Mouse (Mus musculus): ENCODE data around the gene Prr3. TPM values are rescaled to one million over a fixed set of nuclear protein-coding genes. Genes with fewer than 3 reads are reported as not detected.
"Not testable (repeated sequence)": the region's sequence is repeated elsewhere in the genome, so short reads cannot be mapped to it uniquely, and the experiment has no call there.

The Prr3 gene
- polyA plus RNA-seq, 1 experiment from 2014 or later, result 52.0 TPM

DNA sequence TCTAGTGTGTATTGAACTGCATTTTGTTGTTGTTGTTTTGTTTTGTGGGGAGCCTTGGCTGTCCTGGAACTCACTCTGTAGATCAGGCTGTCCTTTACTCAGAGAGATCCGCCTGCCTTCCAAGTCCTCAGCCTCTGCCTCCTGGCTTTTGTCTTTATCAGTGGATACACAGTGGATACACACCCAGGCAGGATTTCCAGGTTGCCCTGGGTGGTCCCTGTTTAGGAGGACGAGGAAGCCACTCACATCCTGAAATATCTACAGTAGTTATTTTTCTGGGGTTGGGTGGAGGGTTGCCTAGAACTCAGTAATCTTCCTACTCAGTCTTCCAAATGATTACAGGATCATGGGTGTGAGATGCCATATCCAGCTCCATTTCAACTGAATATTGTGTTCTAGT lies 38.9 kb upstream of the Prr3 start:
- Histone ChIP-seq H3K4me1 (replicated peaks) (peaks cover 15% of the 10 kb centered on the region), H3K9me3 (peaks cover 7% of the 10 kb centered on the region; the same call in 1 of the 2 replicates), H3K36me3 (peaks cover 20% of the 10 kb centered on the region), H3K27me3 (ENCODE audit: insufficient read depth, poor library complexity, severe bottlenecking) (no peaks in the 10 kb centered on the region), H3K4me3 (no peak overlapping the region), H3K27ac (no peak overlapping the region)
- WGBS, result 70% methylated on average over 2 of the region's 2 CpGs
- no peak for DNase-seq (ENCODE audit: low spot score)

DNA sequence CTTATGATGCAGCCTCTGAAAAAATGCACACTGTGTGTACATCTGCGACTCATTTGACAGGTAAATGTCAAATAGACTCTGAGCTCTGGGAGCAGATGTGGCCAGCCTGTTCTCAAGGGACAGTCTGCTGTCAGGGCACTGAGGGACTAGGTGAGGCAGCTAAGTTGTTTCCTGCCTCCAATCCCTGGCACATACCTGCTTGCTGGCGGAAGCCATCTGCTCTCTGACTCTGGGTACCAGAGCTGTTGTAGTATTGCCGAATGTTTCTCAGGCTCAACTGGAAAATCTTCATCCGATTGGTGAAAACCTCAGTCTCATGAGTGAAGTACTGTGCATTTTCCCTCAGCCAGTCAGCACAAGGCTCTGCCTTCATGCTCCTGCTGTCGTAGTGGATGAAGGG lies 37.0 kb upstream of the Prr3 start:
- Histone ChIP-seq H3K36me3 (peaks cover 20% of the 10 kb centered on the region), H3K4me1 (replicated peaks) (peaks cover 15% of the 10 kb centered on the region), H3K9me3 (peaks cover 7% of the 10 kb centered on the region; the same call in 1 of the 2 replicates), H3K4me3 (no peak overlapping the region), H3K27ac (no peak overlapping the region), H3K27me3 (ENCODE audit: insufficient read depth, poor library complexity, severe bottlenecking) (no peaks in the 10 kb centered on the region)
- 90% methylated on average over 5 of the region's 5 CpGs for WGBS
- DNase-seq (ENCODE audit: low spot score), result no peak

DNA sequence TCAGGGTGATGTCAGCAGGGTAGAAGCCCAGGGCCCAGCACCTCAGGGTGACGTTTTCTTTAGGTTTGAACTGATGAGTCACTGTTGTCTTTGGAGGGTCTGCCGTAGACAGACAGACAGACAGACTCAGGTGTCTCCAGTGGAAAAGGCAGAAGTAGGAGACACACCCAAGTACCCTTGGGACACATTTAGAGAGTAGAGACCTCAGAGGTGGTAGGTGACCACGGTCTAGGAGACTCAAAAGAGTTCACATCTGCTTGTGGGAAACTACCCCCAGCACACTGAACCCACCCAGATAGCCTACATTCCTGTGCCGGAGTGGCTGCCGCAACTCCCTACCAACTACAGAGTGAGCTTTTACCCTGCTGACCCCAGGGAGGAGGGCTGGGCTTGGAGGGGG lies 34.9 kb upstream of the Prr3 start:
- WGBS, result 93% methylated on average over 5 of the region's 5 CpGs
- H3K9me3 ChIP-seq, result 0 out of 2 replicates have a peak, but pooled peaks cover 7% of the 10 kb centered on the region
- DNase-seq (ENCODE audit: low spot score), result no peak
- no peak overlapping the region for H3K27ac ChIP-seq
- H3K36me3 ChIP-seq, result peaks cover 20% of the 10 kb centered on the region
- peaks cover 1% of the 10 kb centered on the region; the same call in 1 of the 2 replicates for H3K4me1 ChIP-seq (replicated peaks)
- no peak overlapping the region for H3K4me3 ChIP-seq
- H3K27me3 ChIP-seq (ENCODE audit: insufficient read depth, poor library complexity, severe bottlenecking), result no peaks in the 10 kb centered on the region

DNA sequence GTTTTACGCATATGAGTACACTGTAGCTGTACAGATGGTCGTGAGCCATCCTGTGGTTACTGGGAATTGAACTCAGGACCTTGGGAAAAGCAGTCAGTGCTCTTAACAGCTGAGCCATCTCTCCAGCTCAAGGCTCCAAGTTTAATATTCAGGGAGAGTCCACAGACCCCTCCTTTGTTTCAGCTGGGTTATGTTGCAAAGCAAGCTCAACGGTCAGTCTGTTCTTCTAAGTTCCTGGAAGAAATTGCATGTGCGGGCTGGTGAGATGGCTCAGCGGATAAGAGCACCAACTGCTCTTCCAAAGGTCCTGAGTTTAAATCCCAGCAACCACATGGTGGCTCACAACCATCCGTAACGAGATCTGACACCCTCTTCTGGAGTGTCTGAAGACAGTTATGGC lies 24.4 kb upstream of the Prr3 start:
- WGBS, result 98% methylated on average over 7 of the region's 7 CpGs
- not testable (repeated sequence) for H3K4me1 ChIP-seq (replicated peaks)
- peaks cover 18% of the 10 kb centered on the region; the same call in 1 of the 2 replicates for H3K9me3 ChIP-seq

DNA sequence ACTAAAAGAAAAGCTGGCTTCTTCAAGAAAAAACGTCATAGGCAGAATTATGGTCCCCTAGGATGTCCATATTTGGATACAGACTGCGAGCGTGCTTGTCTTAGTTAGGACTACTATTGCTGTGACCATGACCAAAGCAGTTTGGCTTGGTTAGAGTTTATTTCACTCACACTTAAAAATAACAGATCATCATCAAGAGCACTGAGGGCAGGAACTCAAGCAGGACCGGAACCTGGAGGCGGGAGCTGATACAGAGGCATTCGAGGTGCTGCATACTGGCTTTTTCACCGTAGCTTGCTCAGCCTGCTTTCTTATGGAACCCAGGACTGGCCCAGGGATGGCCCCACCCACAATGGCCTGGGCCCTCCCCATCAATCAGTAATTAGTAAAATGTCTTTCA lies 23.3 kb upstream of the Prr3 start:
- Histone ChIP-seq H3K4me1 (replicated peaks) (no peaks in the 10 kb centered on the region), H3K36me3 (peaks cover 20% of the 10 kb centered on the region), H3K27me3 (ENCODE audit: insufficient read depth, poor library complexity, severe bottlenecking) (no peaks in the 10 kb centered on the region), H3K9me3 (peaks cover 18% of the 10 kb centered on the region; the same call in 1 of the 2 replicates), H3K27ac (no peak overlapping the region), H3K4me3 (no peak overlapping the region)
- WGBS, result 93% methylated on average over 7 of the region's 7 CpGs
- no peak for DNase-seq (ENCODE audit: low spot score)

More for the DNA sequence above, 24.4 kb upstream of the Prr3 start:
- H3K27ac ChIP-seq; DNase-seq (ENCODE audit: low spot score); H3K4me3 ChIP-seq; H3K27me3 ChIP-seq (ENCODE audit: insufficient read depth, poor library complexity, severe bottlenecking): not testable (repeated sequence)
- peaks cover 20% of the 10 kb centered on the region for H3K36me3 ChIP-seq

DNA sequence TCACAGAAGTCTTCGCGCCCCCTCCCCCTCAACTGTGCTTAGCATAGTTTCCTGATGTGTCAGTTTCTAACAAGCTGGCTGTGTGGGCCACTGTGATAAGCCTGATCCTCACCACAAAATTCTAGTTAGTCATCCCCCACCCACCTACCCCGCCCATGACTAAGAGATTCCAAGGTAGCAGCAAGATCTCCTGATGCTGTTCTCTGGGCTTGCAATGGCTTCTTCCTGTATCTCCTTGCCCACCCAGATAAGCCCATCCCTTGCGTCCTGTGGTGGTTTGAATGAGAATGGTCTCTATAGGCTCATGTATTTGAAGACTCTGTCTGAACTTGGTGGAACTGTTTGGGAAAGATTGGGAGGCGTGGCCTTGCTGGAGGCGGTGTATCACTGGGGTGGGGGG lies 21.9 kb upstream of the Prr3 start:
- Histone ChIP-seq H3K27me3 (ENCODE audit: insufficient read depth, poor library complexity, severe bottlenecking) (no peaks in the 10 kb centered on the region), H3K27ac (no peak overlapping the region; the same call in 1 of the 2 replicates), H3K9me3 (peaks cover 18% of the 10 kb centered on the region; the same call in 1 of the 2 replicates), H3K4me1 (replicated peaks) (peaks cover 3% of the 10 kb centered on the region; the same call in 1 of the 2 replicates), H3K36me3 (peaks cover 19% of the 10 kb centered on the region), H3K4me3 (no peak overlapping the region)
- DNase-seq (ENCODE audit: low spot score), result no peak
- WGBS, result 95% methylated on average over 6 of the region's 6 CpGs

DNA sequence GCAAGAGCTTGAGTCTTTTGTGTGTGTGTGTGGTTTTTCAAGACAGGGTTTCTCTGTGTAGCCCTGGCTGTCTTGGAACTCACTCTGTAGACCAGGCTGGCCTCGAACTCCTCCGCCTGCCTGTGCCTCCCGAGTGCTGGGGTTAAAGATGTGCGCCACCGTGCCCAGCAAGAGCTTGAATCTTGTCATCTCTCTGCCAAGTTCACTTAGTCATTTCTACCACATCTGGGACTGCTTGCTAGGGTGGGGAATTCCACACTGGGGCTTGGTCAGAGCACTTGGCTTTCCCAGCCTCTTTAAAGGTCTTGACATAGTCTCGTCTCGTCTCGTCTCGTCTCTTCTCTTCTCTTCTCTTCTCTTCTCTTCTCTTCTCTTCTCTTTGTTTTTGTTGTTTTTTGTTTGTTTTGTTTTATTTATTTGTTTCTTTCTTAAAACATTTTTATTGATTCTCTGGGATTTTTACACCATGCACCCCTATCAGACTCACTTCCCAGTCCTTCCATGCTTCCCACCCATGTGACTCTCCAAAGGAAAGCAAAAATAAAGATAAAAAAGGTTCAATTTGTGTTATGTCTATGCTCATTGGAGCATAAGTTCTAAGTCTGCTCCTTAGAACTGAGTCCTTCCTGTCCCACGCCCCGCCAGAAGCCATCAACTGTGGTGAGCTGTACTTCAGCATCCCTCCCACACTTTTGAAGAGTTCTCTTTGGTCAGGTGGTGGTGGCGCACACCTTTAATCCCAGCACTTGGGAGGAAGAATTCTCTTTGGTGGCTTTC lies 21.3 kb upstream of the Prr3 start:
- WGBS, result 97% methylated on average over 12 of the region's 12 CpGs
- DNase-seq (ENCODE audit: low spot score), result no peak
- Histone ChIP-seq H3K27ac (no peak overlapping the region), H3K4me3 (no peak overlapping the region), H3K27me3 (ENCODE audit: insufficient read depth, poor library complexity, severe bottlenecking) (no peaks in the 10 kb centered on the region), H3K4me1 (replicated peaks) (peaks cover 4% of the 10 kb centered on the region), H3K9me3 (peaks cover 12% of the 10 kb centered on the region; the same call in 1 of the 2 replicates), H3K36me3 (peaks cover 12% of the 10 kb centered on the region)

DNA sequence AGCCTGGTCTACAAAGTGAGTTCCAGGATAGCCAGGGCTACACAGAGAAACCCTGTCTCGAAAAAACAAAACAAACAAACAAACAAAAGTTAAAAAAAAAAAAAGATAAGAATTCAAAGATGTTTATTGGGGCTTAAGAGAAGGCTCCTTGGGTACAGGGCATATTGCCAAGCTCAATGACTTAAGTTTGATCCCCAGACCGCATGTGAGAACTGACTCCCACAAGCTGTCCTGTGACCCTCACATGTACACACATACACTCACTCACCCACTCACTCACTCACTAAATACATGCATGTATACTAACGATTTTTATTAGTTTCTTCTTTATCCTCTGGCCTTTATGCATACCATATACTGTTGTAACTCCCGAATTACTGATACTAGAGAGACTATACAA lies 20.3 kb upstream of the Prr3 start:
- H3K36me3 ChIP-seq, result peaks cover 7% of the 10 kb centered on the region; the same call in 1 of the 2 replicates
- no peak for DNase-seq (ENCODE audit: low spot score)
- no peak overlapping the region for H3K4me3 ChIP-seq
- no peaks in the 10 kb centered on the region for H3K27me3 ChIP-seq (ENCODE audit: insufficient read depth, poor library complexity, severe bottlenecking)
- H3K9me3 ChIP-seq, result peaks cover 7% of the 10 kb centered on the region; the same call in 1 of the 2 replicates
- 89% methylated on average over 4 of the region's 4 CpGs for WGBS
- H3K4me1 ChIP-seq (replicated peaks), result peaks cover 12% of the 10 kb centered on the region
- H3K27ac ChIP-seq, result no peak overlapping the region

DNA sequence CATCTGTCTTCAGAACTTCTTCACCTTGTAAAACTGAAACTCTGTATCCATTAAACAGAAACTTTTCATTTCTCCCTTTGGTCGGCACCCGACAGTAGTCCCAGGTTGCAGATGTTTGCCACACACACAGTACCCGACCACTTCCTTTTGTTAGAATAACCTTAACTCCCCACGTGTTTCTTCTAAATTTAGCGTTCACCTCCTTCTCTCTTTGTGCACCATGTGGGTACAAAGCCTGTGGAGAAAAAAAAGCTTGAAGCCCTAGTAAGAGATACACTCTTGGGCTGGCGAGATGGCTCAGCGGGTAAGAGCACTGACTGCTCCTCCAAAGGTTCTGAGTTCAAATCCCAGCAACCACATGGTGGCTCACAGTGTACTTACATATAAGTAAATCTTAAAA lies 19.3 kb upstream of the Prr3 start:
- H3K9me3 ChIP-seq, result peaks cover 4% of the 10 kb centered on the region; the same call in 1 of the 2 replicates
- H3K27me3 ChIP-seq (ENCODE audit: insufficient read depth, poor library complexity, severe bottlenecking), result no peaks in the 10 kb centered on the region
- H3K36me3 ChIP-seq, result peaks cover 7% of the 10 kb centered on the region; the same call in 1 of the 2 replicates
- no peak for DNase-seq (ENCODE audit: low spot score)
- no peak overlapping the region for H3K27ac ChIP-seq
- H3K4me1 ChIP-seq (replicated peaks), result peaks cover 18% of the 10 kb centered on the region
- H3K4me3 ChIP-seq, result no peak overlapping the region
- 92% methylated on average over 7 of the region's 7 CpGs for WGBS

DNA sequence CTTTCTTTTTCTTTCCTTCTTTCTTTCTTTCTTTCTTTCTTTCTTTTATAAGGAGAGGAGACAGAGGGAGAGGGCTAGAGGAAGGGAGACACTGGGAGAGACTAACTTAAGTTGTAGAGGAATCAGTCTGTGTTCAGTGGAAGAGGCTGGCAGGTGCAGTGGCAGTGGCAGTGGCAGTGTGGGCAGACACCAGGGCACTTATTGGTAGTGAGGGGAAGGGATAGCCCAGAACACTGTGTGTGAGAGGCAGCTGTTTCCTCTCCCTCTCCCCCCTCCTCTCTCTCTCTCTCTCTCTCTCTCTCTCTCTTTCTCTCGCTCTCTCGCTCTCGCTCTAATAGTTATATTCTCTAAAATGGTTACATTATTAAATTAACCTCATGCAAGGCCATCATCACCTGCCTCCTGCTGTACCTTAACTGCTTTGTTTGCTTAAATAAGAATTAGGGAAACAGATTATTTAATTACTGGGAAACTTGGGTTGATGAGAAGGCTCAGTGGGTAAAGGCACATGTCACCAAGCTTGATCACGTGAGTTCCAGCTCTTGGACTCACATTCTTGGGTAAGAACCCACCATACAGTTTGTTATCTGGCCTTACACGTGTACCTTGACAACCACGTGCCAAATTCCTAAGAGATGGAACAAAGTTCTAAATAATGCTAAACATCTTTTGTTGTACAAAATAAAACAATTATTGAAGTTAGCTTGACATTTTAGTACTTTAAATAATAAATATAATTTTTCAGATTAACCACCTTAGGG lies 18.7 kb upstream of the Prr3 start:
- Histone ChIP-seq H3K4me3 (no peak overlapping the region), H3K27ac (no peak overlapping the region), H3K9me3 (peaks cover 4% of the 10 kb centered on the region; the same call in 1 of the 2 replicates), H3K27me3 (ENCODE audit: insufficient read depth, poor library complexity, severe bottlenecking) (no peaks in the 10 kb centered on the region), H3K36me3 (peaks cover 7% of the 10 kb centered on the region; the same call in 1 of the 2 replicates), H3K4me1 (replicated peaks) (peaks cover 18% of the 10 kb centered on the region)
- DNase-seq (ENCODE audit: low spot score), result no peak
- WGBS, result 88% methylated on average over 6 of the region's 6 CpGs

DNA sequence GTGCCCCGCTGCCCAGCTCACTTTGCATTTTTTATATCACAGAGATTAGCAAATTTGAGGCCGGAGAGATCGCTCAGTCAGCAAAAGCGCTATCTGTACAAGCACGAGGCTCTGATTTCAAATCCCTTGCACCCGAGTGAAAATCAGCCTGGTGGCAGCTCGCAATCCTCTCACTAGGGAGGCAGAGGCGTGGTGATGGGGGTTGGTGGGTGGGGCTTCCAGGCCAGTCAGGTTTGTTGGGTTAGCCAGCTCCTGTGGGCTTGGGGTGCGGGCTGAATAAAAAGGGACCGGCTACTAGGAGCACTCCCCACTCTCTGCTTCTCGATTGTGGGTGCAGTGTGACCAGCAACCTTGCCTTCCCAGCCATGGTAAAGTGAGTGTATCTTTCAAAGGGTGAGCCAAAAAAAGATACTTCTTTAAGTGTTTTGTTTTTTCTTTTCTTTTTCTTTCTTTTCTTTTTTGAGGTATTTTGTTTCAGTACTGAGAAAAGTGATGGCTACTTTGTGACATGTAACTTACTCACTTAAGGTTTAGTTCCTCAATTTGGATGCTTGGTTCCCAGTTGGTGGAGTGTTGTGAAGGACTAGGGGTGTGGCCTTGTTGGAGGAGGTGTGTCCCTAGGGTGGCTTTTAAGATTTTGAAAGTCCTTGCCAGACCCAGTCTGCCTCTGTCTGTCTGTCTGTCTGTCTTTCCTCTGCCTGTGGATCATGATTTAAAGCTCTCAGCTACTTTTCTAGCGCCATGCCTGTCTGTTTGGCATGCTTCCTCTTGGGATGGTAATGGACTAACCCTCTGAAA lies 17.9 kb upstream of the Prr3 start:
- Histone ChIP-seq H3K4me3 (no peak overlapping the region), H3K4me1 (replicated peaks) (peaks cover 18% of the 10 kb centered on the region), H3K27me3 (ENCODE audit: insufficient read depth, poor library complexity, severe bottlenecking) (no peaks in the 10 kb centered on the region), H3K36me3 (peaks cover 3% of the 10 kb centered on the region; the same call in 1 of the 2 replicates), H3K27ac (no peak overlapping the region), H3K9me3 (peaks cover 4% of the 10 kb centered on the region; the same call in 1 of the 2 replicates)
- no peak for DNase-seq (ENCODE audit: low spot score)
- 62% methylated on average over 12 of the region's 12 CpGs for WGBS

DNA sequence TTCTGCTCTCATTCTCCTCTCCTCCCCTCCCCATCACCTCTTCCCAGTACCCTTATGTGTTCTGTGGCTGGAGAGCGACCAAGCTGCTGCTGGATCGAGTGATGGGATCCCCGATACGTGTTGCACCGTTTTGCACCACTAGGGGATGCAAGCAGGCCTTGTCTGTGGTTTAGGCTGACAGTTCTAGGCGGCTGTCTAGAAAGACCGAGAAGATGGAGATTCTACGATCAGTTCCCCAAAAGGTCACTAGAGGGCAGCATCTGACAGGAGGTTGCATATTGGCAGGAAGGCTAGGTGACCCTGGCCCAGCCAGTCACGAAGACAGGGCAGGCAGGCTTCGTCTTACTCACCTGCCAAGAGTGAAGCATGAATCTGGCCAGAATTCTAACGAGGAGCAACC lies 16.9 kb upstream of the Prr3 start:
- 6% methylated on average over 11 of the region's 11 CpGs for WGBS
- Histone ChIP-seq H3K36me3 (peaks cover 3% of the 10 kb centered on the region; the same call in 1 of the 2 replicates), H3K4me3 (no peak overlapping the region), H3K9me3 (peaks cover 3% of the 10 kb centered on the region; the same call in 1 of the 2 replicates), H3K4me1 (replicated peaks) (peaks cover 18% of the 10 kb centered on the region), H3K27me3 (ENCODE audit: insufficient read depth, poor library complexity, severe bottlenecking) (no peaks in the 10 kb centered on the region), H3K27ac (no peak overlapping the region)
- peak; percentile 93 for DNase-seq (ENCODE audit: low spot score)
